Mouse (Mus musculus) heart, embryonic 10.5 days (tissue): ENCODE data around the gene Tspo2. TPM values are rescaled to one million over a fixed set of nuclear protein-coding genes. Genes with fewer than 3 reads are reported as not detected.
"Not testable (repeated sequence)": the region's sequence is repeated elsewhere in the genome, so short reads cannot be mapped to it uniquely, and the experiment has no call there.

Experiments used
- DNase-seq: peaks from one replicate; pipeline ENCODE4 v3.0.0-alpha.2; 2017; ENCODE audit warnings: low spot score
- H3K27ac ChIP-seq: fragments of 300-500 bp; sonication (generic); 2 replicates; pipeline ENCODE4 v1.5.1; 2016; ENCODE audit warnings: mild to moderate bottlenecking
- H3K27me3 ChIP-seq: fragments of 300-500 bp; sonication (generic); 2 replicates; pipeline ENCODE4 v1.6.1; 2016; ENCODE audit warnings: mild to moderate bottlenecking; ENCODE audit not compliant: poor library complexity, insufficient read depth, severe bottlenecking
- H3K36me3 ChIP-seq: fragments of 300-500 bp; sonication (generic); 2 replicates; pipeline ENCODE4 v1.6.1; 2016; ENCODE audit warnings: mild to moderate bottlenecking, moderate library complexity
- H3K4me1 ChIP-seq: fragments of 300-500 bp; sonication (generic); 2 replicates; pipeline ENCODE4 v1.6.1; 2016; ENCODE audit warnings: mild to moderate bottlenecking
- H3K4me3 ChIP-seq: fragments of 300-500 bp; sonication (generic); 2 replicates; pipeline ENCODE4 v1.5.1; 2016; ENCODE audit warnings: mild to moderate bottlenecking, moderate library complexity
- H3K9me3 ChIP-seq: fragments of 300-500 bp; sonication (generic); 2 replicates; pipeline ENCODE4 v1.6.1; 2016; ENCODE audit warnings: mild to moderate bottlenecking, moderate library complexity
- WGBS: fragments of 180-500 bp; shearing (Covaris S2); methylation state at CpG from one replicate; pipeline ENCODE4 v1.1.7; 2016; 5-methylcytosine and 5-hydroxymethylcytosine counted together
- polyA plus RNA-seq: library from polyadenylated mRNA; unstranded; fragments of >200 nt; fragmentation: Nextera tagmentation; extraction: Ambion mirVana; gene quantifications from 2 replicates; pipeline ENCODE4 v1.2.1, GENCODE M21; 2016

Tspo2 gene
- 0.43 and 0.67 TPM in 2 replicates for polyA plus RNA-seq

GRCm38 (mm10) chr17:48451353-48451675 lies at the start of gene Tspo2:
Tspo2 (minus strand) TSS chr17:48451522.
- no peaks in the 10 kb centered on the region for H3K36me3 ChIP-seq
- peaks cover 20% of the 10 kb centered on the region for H3K4me1 ChIP-seq
- DNase-seq = no peak
- H3K27ac ChIP-seq = no peak within 1 kb of the TSS
- no peaks in the 10 kb centered on the region for H3K9me3 ChIP-seq
- 0 out of 2 replicates have a peak, but pooled peaks cover 6% of the 10 kb centered on the region for H3K27me3 ChIP-seq
- WGBS = 59% methylated on average over 7 of the region's 7 CpGs
- H3K4me3 ChIP-seq = no peak within 1 kb of the TSS

- Histone ChIP-seq H3K36me3 (no peaks in the 10 kb centered on the region), H3K9me3 (no peaks in the 10 kb centered on the region), H3K4me1 (peaks cover 6% of the 10 kb centered on the region; the same call in 1 of the 2 replicates), H3K27ac (no peak overlapping the region), H3K27me3 (no peaks in the 10 kb centered on the region), H3K4me3 (no peak overlapping the region)
- WGBS = 76% methylated on average over 7 of the region's 7 CpGs
- DNase-seq = no peak
These were observed 49.6 kb upstream of the Tspo2 start for GRCm38 (mm10) chr17:48500846-48501445.

DNA sequence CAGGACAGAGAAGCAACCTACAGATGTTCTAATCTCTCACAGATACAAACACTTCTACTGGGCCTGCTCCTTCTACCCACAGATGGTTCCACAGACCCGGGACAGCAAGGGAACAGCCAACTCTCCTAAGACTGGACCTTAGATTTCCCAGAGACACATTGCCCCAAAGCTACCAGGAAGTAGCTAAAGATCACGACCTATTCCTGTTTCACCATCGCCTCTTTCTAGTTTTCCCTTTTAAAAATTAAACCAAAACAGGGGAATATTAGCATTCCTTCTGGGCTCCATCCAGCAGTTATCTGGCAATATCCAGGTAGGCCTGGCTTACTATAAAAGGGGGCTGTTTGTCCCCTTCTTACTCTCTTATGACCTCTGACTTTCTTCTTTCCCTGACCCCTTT lies 46.7 kb upstream of the Tspo2 start:
- DNase-seq = no peak
- H3K4me3 ChIP-seq = no peak overlapping the region
- no peaks in the 10 kb centered on the region for H3K9me3 ChIP-seq
- 73% methylated on average over 3 of the region's 3 CpGs for WGBS
- no peaks in the 10 kb centered on the region for H3K27me3 ChIP-seq
- H3K27ac ChIP-seq = no peak overlapping the region
- H3K36me3 ChIP-seq = no peaks in the 10 kb centered on the region
- H3K4me1 ChIP-seq = no peaks in the 10 kb centered on the region

DNA sequence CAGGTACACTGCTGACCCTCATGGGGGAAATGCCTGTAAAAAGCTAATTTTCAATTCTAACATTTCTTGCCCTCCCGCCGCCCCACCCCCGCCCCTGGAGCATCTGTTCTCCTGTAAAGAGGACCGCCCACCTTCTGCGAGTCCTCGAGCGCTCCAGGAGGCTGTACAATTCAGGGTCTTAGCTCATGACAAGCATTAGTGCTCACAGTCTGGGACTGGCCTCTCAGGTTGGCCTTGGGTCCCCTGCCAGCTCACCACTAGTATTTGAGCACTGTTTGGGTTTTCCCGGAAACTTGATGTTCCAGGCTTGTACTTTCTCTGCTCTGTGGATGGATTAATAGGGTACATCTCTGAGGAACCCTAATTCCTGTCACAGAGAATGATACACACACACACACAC lies 42.7 kb upstream of the Tspo2 start:
- WGBS = 59% methylated on average over 8 of the region's 8 CpGs
- no peak for DNase-seq
- no peak overlapping the region for H3K4me3 ChIP-seq
- no peaks in the 10 kb centered on the region for H3K36me3 ChIP-seq
- no peaks in the 10 kb centered on the region for H3K9me3 ChIP-seq
- H3K27me3 ChIP-seq = no peaks in the 10 kb centered on the region
- no peak overlapping the region for H3K27ac ChIP-seq
- H3K4me1 ChIP-seq = no peaks in the 10 kb centered on the region

- no peaks in the 10 kb centered on the region for H3K27me3 ChIP-seq
- no peak overlapping the region for H3K4me3 ChIP-seq
- no peaks in the 10 kb centered on the region for H3K36me3 ChIP-seq
- WGBS = 63% methylated on average over 7 of the region's 7 CpGs
- no peak for DNase-seq
- H3K9me3 ChIP-seq = no peaks in the 10 kb centered on the region
- no peak overlapping the region for H3K27ac ChIP-seq
- H3K4me1 ChIP-seq = no peaks in the 10 kb centered on the region
These were observed 42.3 kb upstream of the Tspo2 start for GRCm38 (mm10) chr17:48493582-48493981.

DNA sequence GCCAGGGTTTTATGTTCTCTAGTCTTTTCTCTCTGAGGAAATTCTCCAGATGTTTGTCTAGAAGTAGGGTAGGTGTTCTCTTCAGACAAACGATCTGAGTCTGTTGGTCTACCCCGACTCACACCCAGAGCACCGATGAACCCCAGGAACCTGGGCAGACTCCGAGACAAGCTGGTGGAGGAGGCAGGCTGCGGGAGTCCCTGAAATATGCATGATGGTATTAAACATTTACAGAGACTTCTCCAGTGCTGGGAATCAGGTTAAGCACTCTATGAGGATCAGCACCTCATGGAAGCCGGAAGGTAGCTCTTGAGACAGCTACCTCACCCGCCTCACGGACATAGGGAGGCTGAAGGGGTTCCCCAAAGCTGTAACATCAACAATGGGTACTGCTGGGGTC lies 41.3 kb upstream of the Tspo2 start:
- Histone ChIP-seq H3K27ac (no peak overlapping the region), H3K4me1 (no peaks in the 10 kb centered on the region), H3K36me3 (no peaks in the 10 kb centered on the region), H3K27me3 (no peaks in the 10 kb centered on the region), H3K4me3 (no peak overlapping the region), H3K9me3 (no peaks in the 10 kb centered on the region)
- 91% methylated on average over 8 of the region's 8 CpGs for WGBS
- no peak for DNase-seq

DNA sequence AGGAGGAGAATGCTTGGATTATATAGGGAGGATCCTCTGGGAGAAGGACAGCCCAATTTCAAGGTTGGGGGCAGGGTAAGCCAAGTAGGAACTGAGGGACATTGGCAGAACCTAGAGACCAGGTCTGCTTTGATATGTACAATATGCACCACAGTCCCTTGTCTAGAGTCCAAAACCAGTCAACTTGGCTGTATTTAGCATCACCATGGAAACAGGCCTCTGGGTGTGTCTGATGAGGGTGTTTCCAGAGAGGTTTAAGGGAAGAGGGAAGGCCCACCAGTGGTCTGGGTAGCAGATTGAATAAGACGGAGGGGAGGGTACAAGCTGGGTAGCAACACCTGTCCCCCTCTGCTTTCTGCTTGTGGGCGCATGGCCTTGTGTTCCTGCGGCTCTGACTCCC lies 38.1 kb upstream of the Tspo2 start:
- Histone ChIP-seq H3K27ac (no peak overlapping the region), H3K4me3 (no peak overlapping the region), H3K27me3 (no peaks in the 10 kb centered on the region), H3K36me3 (no peaks in the 10 kb centered on the region), H3K9me3 (no peaks in the 10 kb centered on the region), H3K4me1 (no peaks in the 10 kb centered on the region)
- no peak for DNase-seq
- WGBS = 90% methylated on average over 3 of the region's 3 CpGs

DNA sequence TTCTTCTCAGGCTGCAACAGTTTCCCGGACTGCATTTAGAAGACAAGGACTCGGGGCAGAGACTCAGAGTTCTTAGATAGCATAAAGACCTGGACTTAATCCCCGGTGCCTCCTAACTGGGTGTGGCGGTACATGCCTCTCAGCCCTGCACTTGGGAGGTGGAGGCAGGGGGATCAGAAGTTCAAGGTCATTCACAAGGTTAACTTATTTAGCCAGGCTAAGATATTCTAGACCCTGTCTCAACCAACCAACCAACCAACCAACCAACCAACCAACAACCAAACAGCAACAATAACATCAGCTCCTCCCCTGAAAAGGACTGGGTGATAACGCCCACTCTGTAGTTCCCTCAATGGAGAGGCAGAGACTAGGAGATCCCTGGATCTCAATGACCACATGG lies 32.9 kb upstream of the Tspo2 start:
- WGBS = 78% methylated on average over 5 of the region's 5 CpGs

GRCm38 (mm10) chr17:48483764-48484163 lies 32.4 kb upstream of the Tspo2 start:
- H3K36me3 ChIP-seq = no peaks in the 10 kb centered on the region
- no peaks in the 10 kb centered on the region for H3K27me3 ChIP-seq
- no peak overlapping the region for H3K27ac ChIP-seq
- no peaks in the 10 kb centered on the region for H3K9me3 ChIP-seq
- H3K4me1 ChIP-seq = 0 out of 2 replicates have a peak, but pooled peaks cover 3% of the 10 kb centered on the region
- no peak for DNase-seq
- no peak overlapping the region for H3K4me3 ChIP-seq
- WGBS = 62% methylated on average over 5 of the region's 5 CpGs

More for the DNA sequence above, 32.9 kb upstream of the Tspo2 start:
- no peak overlapping the region for H3K27ac ChIP-seq
- H3K4me3 ChIP-seq = no peak overlapping the region
- 0 out of 2 replicates have a peak, but pooled peaks cover 3% of the 10 kb centered on the region for H3K4me1 ChIP-seq
- no peak for DNase-seq
- H3K9me3 ChIP-seq = no peaks in the 10 kb centered on the region
- H3K27me3 ChIP-seq = no peaks in the 10 kb centered on the region
- H3K36me3 ChIP-seq = no peaks in the 10 kb centered on the region

GRCm38 (mm10) chr17:48479952-48480351 lies 28.6 kb upstream of the Tspo2 start:
- 0 out of 2 replicates have a peak, but pooled peaks cover 3% of the 10 kb centered on the region for H3K4me1 ChIP-seq
- no peak overlapping the region for H3K4me3 ChIP-seq
- 85% methylated on average over 10 of the region's 10 CpGs for WGBS
- DNase-seq = no peak
- no peak overlapping the region for H3K27ac ChIP-seq
- no peaks in the 10 kb centered on the region for H3K36me3 ChIP-seq
- H3K9me3 ChIP-seq = no peaks in the 10 kb centered on the region
- H3K27me3 ChIP-seq = no peaks in the 10 kb centered on the region

- Histone ChIP-seq H3K9me3 (no peaks in the 10 kb centered on the region), H3K4me3 (no peak overlapping the region), H3K27me3 (no peaks in the 10 kb centered on the region), H3K27ac (no peak overlapping the region), H3K36me3 (no peaks in the 10 kb centered on the region), H3K4me1 (no peaks in the 10 kb centered on the region)
- WGBS = 81% methylated on average over 8 of the region's 8 CpGs
- DNase-seq = no peak
These were observed 24.1 kb upstream of the Tspo2 start for GRCm38 (mm10) chr17:48475444-48475843.

GRCm38 (mm10) chr17:48474282-48474681 lies 23.0 kb upstream of the Tspo2 start:
- not testable (repeated sequence) for H3K4me1 ChIP-seq, H3K27me3 ChIP-seq, H3K9me3 ChIP-seq, H3K4me3 ChIP-seq, H3K36me3 ChIP-seq, DNase-seq, H3K27ac ChIP-seq
- 77% methylated on average over 6 of the region's 6 CpGs for WGBS

DNA sequence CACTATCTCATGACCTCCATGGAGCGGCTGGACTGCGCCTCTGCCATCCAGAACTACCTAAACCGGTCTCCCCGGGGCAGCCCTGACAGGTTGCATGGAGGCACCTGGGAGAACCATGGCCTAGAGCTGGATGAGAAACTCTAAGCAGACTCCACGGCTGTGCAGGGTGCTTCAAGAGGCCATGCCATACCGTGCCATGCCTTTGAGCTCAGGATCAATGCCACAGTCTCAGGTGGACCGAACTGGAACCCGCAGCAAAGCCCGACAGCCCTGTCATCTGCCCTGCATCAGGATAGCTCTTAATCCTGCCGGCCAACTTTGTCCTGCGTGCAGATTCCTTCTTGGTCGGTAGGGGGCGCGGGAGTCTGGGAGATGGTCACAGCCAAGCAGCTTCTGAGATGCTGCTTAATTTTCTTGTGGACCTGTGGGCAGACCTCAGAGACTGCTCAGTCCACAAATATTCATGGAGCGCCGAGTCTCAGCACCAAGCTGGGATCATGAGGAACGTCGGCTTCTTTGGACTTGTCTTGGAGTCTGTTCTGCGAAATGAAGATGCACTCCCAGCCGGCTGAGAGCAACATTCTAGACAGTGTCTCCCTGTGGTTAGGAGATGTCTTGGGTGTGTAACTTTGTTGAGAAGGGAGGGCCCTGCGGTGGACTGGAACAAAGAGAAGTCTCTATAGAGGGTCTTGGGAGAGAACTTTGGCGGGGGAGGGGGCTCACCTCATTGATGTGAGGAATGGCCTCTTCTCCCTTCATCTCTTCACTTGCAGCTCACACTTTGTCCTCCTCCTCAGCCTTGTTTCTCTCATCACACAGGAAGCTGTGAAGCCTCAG lies 16.3 kb upstream of the Tspo2 start:
- Histone ChIP-seq H3K9me3 (no peaks in the 10 kb centered on the region), H3K4me1 (peaks cover 7% of the 10 kb centered on the region; the same call in 1 of the 2 replicates), H3K27me3 (peaks cover 39% of the 10 kb centered on the region), H3K27ac (peak overlapping the region; percentile 44; the same call in 1 of the 2 replicates), H3K36me3 (no peaks in the 10 kb centered on the region), H3K4me3 (peak overlapping the region; percentile 50)
- 5% methylated on average over 22 of the region's 22 CpGs for WGBS
- peak; percentile 90 for DNase-seq
